Mouse (Mus musculus): ENCODE data around the gene Kat5.

Gene Kat5

DNA sequence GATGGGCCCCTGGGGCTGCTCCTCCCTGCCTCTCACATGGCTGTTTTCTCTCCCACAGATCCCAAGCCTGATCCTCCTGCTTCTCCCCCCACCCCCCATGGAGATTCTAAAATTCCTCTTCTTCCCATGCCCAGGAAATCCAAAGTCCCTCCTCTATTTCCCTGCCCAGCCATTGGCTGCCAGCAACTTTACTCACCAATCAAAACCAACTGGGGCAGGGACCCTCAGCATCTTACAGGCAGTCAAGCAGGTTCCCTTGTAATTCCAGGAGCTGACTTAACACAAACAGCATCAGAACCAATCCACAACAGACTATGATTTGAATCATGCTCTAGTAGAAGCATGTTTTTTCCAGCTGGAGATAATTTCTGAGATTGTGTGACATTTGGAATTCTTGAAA is 19.9 kb upstream of the Kat5 start:
- DNase-seq (ENCODE audit: extremely low spot score, low read depth, low spot score), result no peak

GRCm38 (mm10) chr19:5625311-5625710 is 15.3 kb upstream of the Kat5 start:
- DNase-seq (ENCODE audit: extremely low spot score, low read depth, low spot score), result no peak

GRCm38 (mm10) chr19:5621884-5622283 is 11.8 kb upstream of the Kat5 start:
- no peak for DNase-seq (ENCODE audit: extremely low spot score, low read depth, low spot score)

DNA sequence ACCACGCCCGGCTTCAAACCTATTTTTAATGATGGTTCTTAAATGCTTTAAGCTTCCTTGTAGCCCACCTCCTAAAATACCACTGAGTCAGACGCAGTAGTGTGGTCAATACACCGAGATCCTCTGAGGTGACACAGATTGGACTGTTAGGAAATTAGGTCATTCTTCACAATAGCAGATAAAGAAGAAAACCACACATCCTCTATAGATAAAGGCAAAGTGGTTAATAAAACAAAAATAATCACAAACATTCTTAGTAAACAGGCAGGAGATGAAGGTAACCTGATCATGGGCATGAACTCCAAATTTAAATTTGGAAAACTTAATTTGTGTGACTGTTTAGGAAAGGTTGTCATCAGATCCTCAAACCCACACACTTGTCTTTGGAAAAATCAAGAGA is 10.0 kb upstream of the Kat5 start:
- no peak for DNase-seq (ENCODE audit: extremely low spot score, low read depth, low spot score)

DNA sequence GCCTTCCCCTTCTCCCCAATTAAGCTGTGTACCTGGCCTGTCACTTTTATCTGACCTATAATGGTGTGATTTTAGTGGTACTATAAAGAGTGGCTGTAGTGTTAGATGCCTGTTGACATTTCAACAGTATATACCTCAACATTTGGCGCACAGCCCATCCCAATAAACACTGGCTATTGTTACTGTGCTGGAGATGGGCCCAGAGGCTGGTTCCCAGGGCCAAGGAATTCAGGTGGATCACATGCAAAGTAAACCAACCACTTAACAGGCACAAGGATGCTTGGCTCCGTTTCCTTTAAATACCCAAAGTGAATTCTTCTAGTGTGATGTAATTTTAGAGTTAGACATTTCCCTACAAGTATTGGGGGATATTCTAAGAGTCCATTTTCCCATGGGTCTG is 4.9 kb upstream of the Kat5 start:
- DNase-seq (ENCODE audit: extremely low spot score, low read depth, low spot score), result no peak

GRCm38 (mm10) chr19:5612762-5613411 is 2.9 kb upstream of the Kat5 start:
- no peak for DNase-seq (ENCODE audit: extremely low spot score, low read depth, low spot score)

- no peak for DNase-seq (ENCODE audit: extremely low spot score, low read depth, low spot score)
Measured at GRCm38 (mm10) chr19:5611973-5612372, 1.9 kb upstream of the Kat5 start.

DNA sequence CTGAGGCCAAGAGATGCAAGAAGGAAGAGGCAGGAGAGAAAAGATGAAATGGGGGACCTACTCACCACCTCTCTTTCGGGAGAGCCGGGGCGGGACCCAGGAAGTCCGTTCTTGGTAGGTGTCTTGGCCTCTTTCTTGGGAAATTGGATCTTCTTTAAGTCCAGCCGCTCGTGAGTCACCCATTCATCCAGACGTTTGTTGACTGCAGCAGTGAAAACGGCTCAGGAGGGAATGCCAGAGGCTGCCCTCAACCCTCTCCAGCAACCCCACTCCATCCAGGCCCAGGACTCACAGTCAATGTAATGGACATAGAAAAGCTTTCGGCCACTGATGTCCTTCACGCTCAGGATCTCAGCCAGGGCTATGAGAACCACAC is 878 bp downstream of the Kat5 start:
- no peak for DNase-seq (ENCODE audit: extremely low spot score, low read depth, low spot score)

GRCm38 (mm10) chr19:5608707-5609106 is 1.3 kb downstream of the Kat5 start:
- no peak for DNase-seq (ENCODE audit: extremely low spot score, low read depth, low spot score)

- no peak for DNase-seq (ENCODE audit: extremely low spot score, low read depth, low spot score)
Measured at GRCm38 (mm10) chr19:5607705-5608410, 2.2 kb downstream of the Kat5 start.

- DNase-seq (ENCODE audit: extremely low spot score, low read depth, low spot score), result no peak
Measured at GRCm38 (mm10) chr19:5606196-5606595, 3.8 kb downstream of the Kat5 start.

GRCm38 (mm10) chr19:5605126-5605525 is 4.9 kb downstream of the Kat5 start:
- no peak for DNase-seq (ENCODE audit: extremely low spot score, low read depth, low spot score)

- DNase-seq (ENCODE audit: extremely low spot score, low read depth, low spot score), result no peak
Measured at GRCm38 (mm10) chr19:5603664-5604063, 6.4 kb downstream of the Kat5 start.

DNA sequence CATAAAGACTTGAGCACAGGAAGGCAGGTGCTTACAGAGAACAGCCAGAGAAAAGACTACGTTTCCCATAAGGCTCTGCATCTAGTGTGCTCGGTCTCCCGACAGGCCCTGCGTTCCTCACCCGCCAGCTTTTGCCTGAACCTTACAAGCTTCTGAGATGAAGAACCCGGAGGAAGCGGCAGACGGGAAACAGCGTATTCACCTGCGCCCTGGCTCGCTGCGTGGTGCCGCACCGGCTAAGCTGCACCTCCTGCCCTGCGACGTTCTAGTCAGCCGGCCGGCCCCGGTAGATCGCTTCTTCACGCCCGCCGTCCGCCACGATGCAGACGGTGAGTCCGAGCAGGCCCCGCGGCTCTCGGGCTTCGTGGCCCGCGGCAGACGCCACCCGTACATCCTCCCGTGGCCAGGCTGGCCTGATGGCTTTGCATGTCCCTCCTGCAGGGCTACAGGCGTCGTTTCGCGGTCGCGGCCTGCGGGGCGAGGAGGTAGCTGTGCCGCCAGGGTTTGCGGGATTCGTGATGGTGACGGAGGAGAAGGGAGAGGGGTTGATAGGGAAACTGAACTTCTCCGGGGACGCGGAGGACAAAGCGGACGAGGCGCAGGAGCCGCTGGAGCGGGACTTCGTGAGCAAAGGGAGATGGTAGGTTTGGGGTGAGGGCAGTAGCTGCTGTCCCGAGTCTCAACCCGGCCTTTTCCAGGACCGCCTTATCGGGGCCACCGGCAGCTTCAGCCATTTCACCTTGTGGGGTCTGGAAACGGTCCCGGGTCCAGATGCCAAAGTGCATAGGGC is 8.1 kb downstream of the Kat5 start, which contains the start of gene Rnaseh2c:
Gene Rnaseh2c, plus strand, starts transcription at position 122 of the 790 bp plus-strand sequence.
- DNase-seq (ENCODE audit: extremely low spot score, low read depth, low spot score), result peak; percentile 52

DNA sequence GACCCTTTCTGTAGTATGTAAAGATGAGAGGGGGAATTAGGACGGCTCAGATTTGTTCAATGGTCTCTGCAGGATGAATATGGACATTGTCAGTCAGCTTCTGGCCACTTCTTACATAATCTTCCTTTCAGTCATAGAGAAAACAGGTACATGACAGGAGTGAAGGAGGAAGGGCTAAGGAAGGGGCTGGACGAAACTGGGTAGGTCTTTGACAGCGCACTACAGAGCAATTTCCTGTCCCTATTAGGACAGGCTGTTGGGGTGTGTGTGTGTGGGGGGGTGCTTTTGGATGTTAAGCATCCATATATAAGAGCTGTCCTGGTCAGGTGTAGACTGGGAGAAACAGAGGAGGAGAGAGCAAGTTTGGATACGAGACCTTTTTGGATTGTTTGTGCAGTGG is 10.8 kb downstream of the Kat5 start:
- DNase-seq (ENCODE audit: extremely low spot score, low read depth, low spot score), result no peak

- DNase-seq (ENCODE audit: extremely low spot score, low read depth, low spot score), result no peak
Measured at GRCm38 (mm10) chr19:5591888-5592287, 18.1 kb downstream of the Kat5 start.

- DNase-seq (ENCODE audit: extremely low spot score, low read depth, low spot score), result no peak
Measured at GRCm38 (mm10) chr19:5589159-5589558, 20.9 kb downstream of the Kat5 start.

DNA sequence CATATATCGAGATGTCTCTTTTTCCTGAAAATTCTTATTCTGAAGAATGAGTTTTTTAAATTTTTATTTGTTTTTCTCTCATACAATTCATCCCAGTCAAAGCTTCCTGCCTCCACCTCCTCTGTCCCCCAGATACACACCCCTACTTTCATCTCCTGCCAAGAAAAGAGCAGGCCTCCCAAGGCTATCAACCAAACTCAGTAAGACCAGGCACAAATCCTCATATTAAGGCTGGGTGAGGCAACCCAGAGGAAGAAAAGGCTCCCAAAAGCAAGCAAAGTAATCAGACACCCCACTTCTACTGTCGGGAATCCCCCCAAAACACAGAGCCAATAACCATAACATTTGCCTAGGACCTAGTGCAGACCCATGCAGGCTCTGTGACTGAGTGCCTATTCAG is 28.0 kb downstream of the Kat5 start:
- DNase-seq (ENCODE audit: extremely low spot score, low read depth, low spot score), result no peak

GRCm38 (mm10) chr19:5580776-5581175 is 29.3 kb downstream of the Kat5 start:
- no peak for DNase-seq (ENCODE audit: extremely low spot score, low read depth, low spot score)

- DNase-seq (ENCODE audit: extremely low spot score, low read depth, low spot score), result no peak
Measured at GRCm38 (mm10) chr19:5579971-5580370, 30.1 kb downstream of the Kat5 start.

GRCm38 (mm10) chr19:5575336-5575735 is 34.7 kb downstream of the Kat5 start:
- DNase-seq (ENCODE audit: extremely low spot score, low read depth, low spot score), result no peak

Data from hindlimb bud, embryonic 11.5 days (tissue).